In genomic region chr13:73732742-73733700, GRCm38 (mm10) we compare ENCODE assay signal across 8 mouse cellular contexts. TPM values are rescaled to one million over a fixed set of nuclear protein-coding genes. Genes with fewer than 3 reads are reported as not detected.
A peak's percentile ranks its signal among the peaks of the same experiment; 100 is the strongest.
DNase-seq lines count a peak whose midpoint lies in the region; ATAC-seq lines count a peak whose summit lies in the region.

Gene Slc12a7 (plus strand): TSS chr13:73733094.

- peak within 1 kb of the TSS; percentile 40 for H3K4me3 ChIP-seq in forebrain, embryonic 16.5 days (replicated peaks; ENCODE audit: low read length)
- peak within 1 kb of the TSS; percentile 42 for H3K4me3 ChIP-seq in lung, embryonic 16.5 days (ENCODE audit: low read length)

- whole genome bisulfite sequencing in forebrain, embryonic 16.5 days = 5% methylated on average over 48 of the region's 48 CpGs
- 6% methylated on average over 37 of the region's 48 CpGs for WGBS in lung, embryonic 16.5 days

- H3K36me3 ChIP-seq in forebrain, embryonic 16.5 days (ENCODE audit: control insufficient read depth, insufficient read depth) = no peaks in the 10 kb centered on the region
- H3K36me3 ChIP-seq in lung, embryonic 16.5 days (ENCODE audit: control insufficient read depth, insufficient read depth, low read length) = no peaks in the 10 kb centered on the region
- no peaks in the 10 kb centered on the region for H3K36me3 ChIP-seq in splenic B cell, adult 2 months (ENCODE audit: control insufficient read depth, insufficient read depth, low read length, poor library complexity, severe bottlenecking)

- peak; percentile 63 for DNase-seq in CD4-positive, CD25-positive, alpha-beta regulatory T cell, adult 2 months (ENCODE audit: low read depth, low spot score)
- peak; percentile 37 to 64 for DNase-seq in adrenal gland, adult (ENCODE audit: inconsistent age in 2 of 2, low spot score in 1 of 2)
- DNase-seq in splenic B cell, adult 2 months (ENCODE audit: low read depth, low spot score) = peak; percentile 13
- DNase-seq in adipocyte (ENCODE audit: low spot score) = no peak

- H3K4me2 ChIP-seq in forebrain, embryonic 16.5 days (ENCODE audit: low read length) = peak within 1 kb of the TSS; percentile 56
- H3K4me2 ChIP-seq in lung, embryonic 16.5 days (ENCODE audit: low read depth, low read length) = peak within 1 kb of the TSS; percentile 66

- no peaks in the 10 kb centered on the region for H3K9me3 ChIP-seq in forebrain, embryonic 16.5 days (ENCODE audit: control insufficient read depth, low read length)
- no peaks in the 10 kb centered on the region for H3K9me3 ChIP-seq in lung, embryonic 16.5 days (ENCODE audit: control insufficient read depth, low read length)

- peak within 1 kb of the TSS; percentile 41 for H3K9ac ChIP-seq in forebrain, embryonic 16.5 days (replicated peaks; ENCODE audit: low read depth, low read length)
- peak within 1 kb of the TSS; percentile 58 for H3K9ac ChIP-seq in lung, embryonic 16.5 days (ENCODE audit: low read length)

- H3K4me1 ChIP-seq in forebrain, embryonic 16.5 days (replicated peaks; ENCODE audit: control insufficient read depth, insufficient read depth, low read length) = peaks cover 5% of the 10 kb centered on the region; the same call in 1 of the 2 replicates
- H3K4me1 ChIP-seq in lung, embryonic 16.5 days (replicated peaks; ENCODE audit: control insufficient read depth, insufficient read depth, low read length) = peaks cover 3% of the 10 kb centered on the region; the same call in 1 of the 2 replicates

- H3K27me3 ChIP-seq in forebrain, embryonic 16.5 days (replicated peaks; ENCODE audit: control insufficient read depth, insufficient read depth, low read length) = no peaks in the 10 kb centered on the region
- peaks cover 6% of the 10 kb centered on the region; the same call in 1 of the 2 replicates for H3K27me3 ChIP-seq in lung, embryonic 16.5 days (ENCODE audit: control insufficient read depth, insufficient read depth, low read depth, low read length)
- no peaks in the 10 kb centered on the region for H3K27me3 ChIP-seq in splenic B cell, adult 2 months (ENCODE audit: control insufficient read depth, insufficient read depth, low read length, poor library complexity, severe bottlenecking)

- no peak within 1 kb of the TSS for H3K27ac ChIP-seq in forebrain, embryonic 16.5 days (ENCODE audit: low read length)
- H3K27ac ChIP-seq in lung, embryonic 16.5 days (ENCODE audit: low read length) = no peak within 1 kb of the TSS

- ATAC-seq in forebrain, embryonic 16.5 days = peak; percentile 55; the same call in 1 of the 2 replicates
- peak; percentile 11 for ATAC-seq in inflammation-experienced regulatory T-cells, adult 6 months
- peak; percentile 56 for ATAC-seq in lung, embryonic 16.5 days (ENCODE audit: low read depth)
- ATAC-seq in erythroid progenitor cell, adult 5-6 weeks (replicated peaks; ENCODE audit: low FRiP score, poor library complexity, severe bottlenecking) = no peak

RNA-seq across cellular contexts. Expression of gene Slc12a7, which starts in this region (rescaled TPM):
- polyA plus RNA-seq in forebrain, embryonic 16.5 days (2015; fragmentation: Nextera tagmentation; extraction: Ambion mirVana) = 13.5 and 14.9 TPM in 2 replicates
- 10 to 100 TPM; 17.3 to 41.0 (median 40.8) TPM for polyA plus RNA-seq in inflammation-experienced regulatory T-cells, adult 6 months (2017; shearing (Covaris generic))
- polyA plus RNA-seq in lung, embryonic 16.5 days (2015; fragmentation: Nextera tagmentation; extraction: Ambion mirVana) = 14.6 and 18.7 TPM in 2 replicates
- total RNA-seq in erythroid progenitor cell, adult 5-6 weeks (2015; ENCODE audit: low replicate concordance) = 1.7 and 4.3 TPM in 2 replicates
- total RNA-seq in erythroid progenitor cell, adult 5-6 weeks (2017; ENCODE audit: low replicate concordance) = 1.1 and 1.5 TPM in 2 replicates
